Mouse (Mus musculus) myocyte (in vitro differentiated cells): ENCODE results near the gene Cuedc1. TPM values are rescaled to one million over a fixed set of nuclear protein-coding genes. Genes with fewer than 3 reads are reported as not detected.
A peak's percentile ranks its signal among the peaks of the same experiment; 100 is the strongest.

Experiments used
- H3K27me3 ChIP-seq: one replicate; pipeline ENCODE4 v1.6.1; 2011; ENCODE audit not compliant: control insufficient read depth, insufficient read depth, insufficient read length
- H3K36me3 ChIP-seq: one replicate; pipeline ENCODE4 v1.6.1; 2011; ENCODE audit not compliant: control insufficient read depth, insufficient read depth
- H3K4me2 ChIP-seq: one replicate; pipeline ENCODE4 v1.6.1; 2011; ENCODE audit warnings: low read depth, control low read depth
- H3K4me3 ChIP-seq: one replicate; pipeline ENCODE4 v1.5.1; 2011; ENCODE audit warnings: mild to moderate bottlenecking, control low read depth, moderate library complexity
- H3K79me2 ChIP-seq: one replicate; pipeline ENCODE4 v1.6.1; 2011; ENCODE audit not compliant: control insufficient read depth, insufficient read depth
- H3ac ChIP-seq: one replicate; pipeline ENCODE4 v1.6.1; 2011; ENCODE audit not compliant: control insufficient read depth, insufficient read length
- CEBPB ChIP-seq: IDR thresholded peaks from 2 replicates; pipeline ENCODE4 v1.6.1; 2011; ENCODE audit warnings: mild to moderate bottlenecking, moderate library complexity; ENCODE audit not compliant: poor library complexity, insufficient read depth, severe bottlenecking
- E2F4 ChIP-seq: IDR thresholded peaks from one replicate; pipeline ENCODE4 v1.6.1; 2011; ENCODE audit warnings: mild to moderate bottlenecking, control low read depth, moderate library complexity; ENCODE audit not compliant: insufficient read depth
- MAX ChIP-seq: IDR thresholded peaks from one replicate; pipeline ENCODE4 v1.6.1; 2011; ENCODE audit warnings: low read depth, mild to moderate bottlenecking, control low read depth
- MYOD1 ChIP-seq, 3 experiments: IDR thresholded peaks; one replicate each; pipeline ENCODE4 v1.6.1; 2011; ENCODE audit warnings: control low read depth in 2 of 3, low read depth in 2 of 3, mild to moderate bottlenecking in 2 of 3, moderate library complexity in 1 of 3; ENCODE audit not compliant: insufficient read length in 2 of 3, control insufficient read depth in 1 of 3
- MYOG ChIP-seq, 3 experiments: IDR thresholded peaks; one replicate each; pipeline ENCODE4 v1.6.1; 2011; ENCODE audit warnings: control low read depth in 2 of 3, low read depth in 2 of 3, mild to moderate bottlenecking in 2 of 3; ENCODE audit not compliant: insufficient read length in 2 of 3, control insufficient read depth in 1 of 3, insufficient read depth in 1 of 3
- POLR2A ChIP-seq: IDR thresholded peaks from one replicate; pipeline ENCODE4 v1.6.1; 2011; ENCODE audit warnings: low read depth, mild to moderate bottlenecking, control low read depth, moderate library complexity; ENCODE audit not compliant: insufficient read length
- POLR2AphosphoS2 ChIP-seq: IDR thresholded peaks from one replicate; pipeline ENCODE4 v1.6.1; 2011; ENCODE audit warnings: low read depth, control low read depth; ENCODE audit not compliant: insufficient read length
- REST ChIP-seq: IDR thresholded peaks from one replicate; pipeline ENCODE4 v1.6.1; 2011; ENCODE audit warnings: mild to moderate bottlenecking, control low read depth, moderate library complexity; ENCODE audit not compliant: insufficient read depth, insufficient read length
- SRF ChIP-seq: IDR thresholded peaks from one replicate; pipeline ENCODE4 v1.6.1; 2011; ENCODE audit warnings: low read depth; ENCODE audit not compliant: control insufficient read depth, insufficient read length
- TCF12 ChIP-seq: IDR thresholded peaks from one replicate; pipeline ENCODE4 v1.6.1; 2011; ENCODE audit warnings: mild to moderate bottlenecking, control low read depth; ENCODE audit not compliant: poor library complexity, insufficient read depth, severe bottlenecking
- TCF3 ChIP-seq: IDR thresholded peaks from one replicate; pipeline ENCODE4 v1.6.1; 2011; ENCODE audit warnings: low read depth, control low read depth; ENCODE audit not compliant: insufficient read length
- USF1 ChIP-seq: IDR thresholded peaks from one replicate; pipeline ENCODE4 v1.6.1; 2011; ENCODE audit warnings: low read depth, mild to moderate bottlenecking, control low read depth, moderate library complexity
- polyA plus RNA-seq: library from polyadenylated mRNA; unstranded; fragments of >200 nt; fragmentation: generic; extraction: Trizol; gene quantifications from one replicate; pipeline ENCODE4 v1.2.1, GENCODE M21; 2012; ENCODE audit warnings: missing spikeins

The Cuedc1 gene
- polyA plus RNA-seq, 1 experiment: 40.8 TPM

DNA sequence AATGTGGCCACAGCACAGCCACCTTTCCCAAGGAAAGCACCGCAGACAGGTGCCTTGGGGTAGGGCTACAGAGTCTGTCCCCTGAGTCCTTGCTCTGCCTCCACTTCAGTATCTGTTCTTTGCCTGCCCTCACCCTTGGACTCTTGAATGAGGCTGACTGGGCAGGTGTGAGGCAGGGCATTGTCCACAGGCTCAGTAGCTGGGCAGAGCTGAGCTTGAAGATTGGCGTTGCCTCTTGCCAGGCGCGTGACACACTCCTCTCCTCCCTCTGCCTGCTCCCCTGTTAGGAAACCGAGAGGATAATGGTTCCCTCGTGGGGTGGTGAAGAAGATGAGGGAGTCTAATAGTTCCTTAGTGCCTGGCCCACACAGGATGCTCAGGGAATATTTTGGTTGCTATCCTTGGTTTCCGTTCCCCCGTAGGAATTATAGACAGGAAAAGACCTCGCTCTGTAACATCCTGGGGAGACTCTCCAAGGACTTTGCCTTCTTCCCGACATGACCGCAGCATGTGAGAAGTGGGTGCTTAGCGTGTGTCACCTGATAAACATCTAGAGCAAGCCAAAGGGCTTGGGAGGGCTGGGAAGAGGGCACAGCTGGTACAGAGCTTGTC, 40.1 kb downstream of the Cuedc1 start:
- no peaks in the 10 kb centered on the region for H3K36me3 ChIP-seq
- no peak overlapping the region for H3K4me3 ChIP-seq
- peaks cover 8% of the 10 kb centered on the region for H3K79me2 ChIP-seq
- H3K4me2 ChIP-seq: no peak overlapping the region
- no peak for TF ChIP-seq USF1
- TF ChIP-seq MAX: no peak
- no peak for TF ChIP-seq MYOG (IDR thresholded peaks at IDR 0.05; ENCODE audit: control insufficient read depth in 1 of 3, insufficient read depth in 1 of 3, insufficient read length in 2 of 3, low read depth in 2 of 3)
- TF ChIP-seq TCF3: no peak
- no peak for TF ChIP-seq CEBPB
- no peak for TF ChIP-seq E2F4
- TF ChIP-seq POLR2AphosphoS2: no peak
- no peak for TF ChIP-seq MYOD1 (IDR thresholded peaks at IDR 0.05; ENCODE audit: control insufficient read depth in 1 of 3, insufficient read length in 2 of 3, low read depth in 2 of 3)
- TF ChIP-seq TCF12: no peak
- TF ChIP-seq POLR2A: no peak
- no peak for TF ChIP-seq SRF
- TF ChIP-seq REST: no peak
- no peaks in the 10 kb centered on the region for H3K27me3 ChIP-seq
- H3ac ChIP-seq: no peak overlapping the region

DNA sequence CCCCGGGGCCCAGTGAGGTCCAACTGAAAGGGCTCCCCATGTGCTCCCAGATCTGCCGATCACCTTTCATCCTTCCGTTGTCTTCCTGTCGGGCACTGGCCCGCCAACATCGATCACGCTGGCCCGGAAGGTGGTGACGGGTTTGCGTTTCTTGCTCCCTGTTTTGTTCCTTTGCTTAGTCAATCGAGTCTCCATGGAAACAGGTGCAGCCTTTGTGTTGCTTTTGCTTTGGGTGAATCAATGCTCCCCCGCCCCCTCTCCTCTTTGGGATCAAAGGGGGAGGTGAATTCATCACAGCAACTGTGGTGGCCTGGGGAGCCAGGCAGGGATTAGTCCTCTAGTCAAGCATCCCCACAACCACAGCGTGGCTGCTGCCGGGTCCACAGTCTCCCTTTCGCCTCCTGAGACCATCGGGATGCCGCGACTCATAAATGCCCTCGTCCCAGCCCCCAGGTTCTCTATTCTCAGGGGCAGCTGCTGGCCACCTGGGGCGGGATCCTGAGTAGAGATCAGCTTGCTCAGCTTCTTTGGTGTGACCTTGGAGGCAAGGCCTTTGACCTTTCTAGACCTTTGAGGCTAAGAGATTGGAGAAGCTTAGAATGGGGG, 41.5 kb downstream of the Cuedc1 start:
- Histone ChIP-seq H3K27me3 (no peaks in the 10 kb centered on the region), H3K79me2 (peaks cover 8% of the 10 kb centered on the region), H3ac (no peak overlapping the region), H3K4me3 (no peak overlapping the region), H3K36me3 (no peaks in the 10 kb centered on the region), H3K4me2 (no peak overlapping the region)
- TF ChIP-seq REST (no peak), MYOD1 (IDR thresholded peaks at IDR 0.05; ENCODE audit: control insufficient read depth in 1 of 3, insufficient read length in 2 of 3, low read depth in 2 of 3) (peak in 1 of 3 experiments; percentile 27)

DNA sequence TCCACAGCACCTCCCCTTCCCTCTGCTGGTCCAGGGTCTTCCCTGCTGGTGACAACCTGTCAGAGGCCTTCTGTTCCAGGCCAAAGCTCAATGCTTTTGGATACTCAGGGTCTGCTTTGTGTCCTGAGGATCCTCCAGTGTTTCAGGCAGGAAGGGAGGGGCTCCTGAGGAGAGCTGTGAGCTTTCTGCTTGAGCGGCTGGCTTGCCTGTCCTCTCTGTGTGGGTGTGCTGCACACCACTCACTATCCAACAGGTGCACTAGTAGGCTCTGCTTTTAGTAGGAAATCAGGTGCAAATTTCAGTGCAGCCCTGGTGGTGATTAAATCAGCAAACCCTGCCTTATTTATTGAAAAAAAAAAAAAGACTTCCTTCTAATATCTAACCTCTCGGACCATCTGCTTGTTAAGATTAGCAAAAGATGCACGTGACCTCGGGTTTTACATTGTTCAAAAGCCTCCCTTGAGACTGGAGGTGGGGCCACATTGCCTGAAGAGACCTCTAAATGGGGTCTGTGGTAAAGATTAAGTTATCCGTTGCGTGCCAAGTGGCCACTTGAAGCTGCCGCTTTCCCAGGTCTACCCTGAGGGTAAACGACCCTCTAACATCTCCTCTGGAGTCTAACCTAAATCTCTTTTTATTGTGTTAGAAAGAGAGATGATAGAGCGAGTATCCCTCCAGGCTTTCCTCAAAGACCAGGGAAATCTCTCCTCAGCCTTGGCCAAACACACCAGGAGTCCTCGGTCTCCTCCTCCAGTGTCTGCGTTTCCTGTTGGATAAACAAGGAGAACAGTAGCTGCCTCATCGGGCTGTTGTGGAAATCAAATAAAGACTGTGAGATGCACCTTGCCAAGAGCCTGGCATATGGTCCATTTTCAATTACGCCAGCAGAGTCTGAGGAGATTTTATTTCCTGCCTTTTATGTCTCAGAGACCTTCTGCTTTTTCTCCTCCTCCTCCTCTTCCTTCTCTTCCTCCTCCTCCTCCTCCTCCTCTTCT, 42.5 kb downstream of the Cuedc1 start:
- Histone ChIP-seq H3K27me3 (no peaks in the 10 kb centered on the region), H3K36me3 (no peaks in the 10 kb centered on the region), H3K4me3 (no peak overlapping the region), H3K79me2 (peaks cover 8% of the 10 kb centered on the region), H3K4me2 (no peak overlapping the region), H3ac (no peak overlapping the region)
- TF ChIP-seq MYOG (IDR thresholded peaks at IDR 0.05; ENCODE audit: control insufficient read depth in 1 of 3, insufficient read depth in 1 of 3, insufficient read length in 2 of 3, low read depth in 2 of 3): no peak
- peak in 1 of 3 experiments; percentile 58 for TF ChIP-seq MYOD1 (IDR thresholded peaks at IDR 0.05; ENCODE audit: control insufficient read depth in 1 of 3, insufficient read length in 2 of 3, low read depth in 2 of 3)

DNA sequence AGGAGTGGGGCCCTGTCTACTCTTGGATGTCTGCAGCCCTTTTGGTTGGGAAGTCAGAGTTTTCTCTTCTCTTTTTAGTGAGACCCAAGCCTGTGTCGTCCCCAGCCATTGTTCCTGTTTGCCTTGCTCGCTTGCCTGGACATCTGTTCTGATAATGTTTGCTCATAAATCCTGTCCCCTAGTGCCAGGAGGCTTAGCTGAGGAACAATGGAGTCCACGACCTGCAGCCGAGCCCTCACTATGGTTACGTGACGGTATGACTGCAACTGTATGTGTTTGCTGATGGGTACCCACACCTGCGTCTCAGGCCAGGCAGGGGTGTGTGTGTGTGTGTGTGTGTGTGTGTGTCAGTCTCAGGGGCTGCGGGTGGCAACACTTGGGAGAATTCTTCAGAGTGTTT, 44.5 kb downstream of the Cuedc1 start:
- H3K27me3 ChIP-seq: no peaks in the 10 kb centered on the region
- H3K36me3 ChIP-seq: no peaks in the 10 kb centered on the region
- peaks cover 8% of the 10 kb centered on the region for H3K79me2 ChIP-seq
- H3K4me2 ChIP-seq: no peak overlapping the region
- TF ChIP-seq MYOG (IDR thresholded peaks at IDR 0.05; ENCODE audit: control insufficient read depth in 1 of 3, insufficient read depth in 1 of 3, insufficient read length in 2 of 3, low read depth in 2 of 3): no peak
- TF ChIP-seq MAX: no peak
- no peak for TF ChIP-seq TCF12
- no peak for TF ChIP-seq USF1
- no peak for TF ChIP-seq POLR2AphosphoS2
- no peak for TF ChIP-seq SRF
- TF ChIP-seq E2F4: no peak
- no peak for TF ChIP-seq TCF3
- no peak for TF ChIP-seq POLR2A
- TF ChIP-seq MYOD1 (IDR thresholded peaks at IDR 0.05; ENCODE audit: control insufficient read depth in 1 of 3, insufficient read length in 2 of 3, low read depth in 2 of 3): no peak
- TF ChIP-seq REST: no peak
- TF ChIP-seq CEBPB: no peak
- no peak overlapping the region for H3K4me3 ChIP-seq
- H3ac ChIP-seq: no peak overlapping the region

DNA sequence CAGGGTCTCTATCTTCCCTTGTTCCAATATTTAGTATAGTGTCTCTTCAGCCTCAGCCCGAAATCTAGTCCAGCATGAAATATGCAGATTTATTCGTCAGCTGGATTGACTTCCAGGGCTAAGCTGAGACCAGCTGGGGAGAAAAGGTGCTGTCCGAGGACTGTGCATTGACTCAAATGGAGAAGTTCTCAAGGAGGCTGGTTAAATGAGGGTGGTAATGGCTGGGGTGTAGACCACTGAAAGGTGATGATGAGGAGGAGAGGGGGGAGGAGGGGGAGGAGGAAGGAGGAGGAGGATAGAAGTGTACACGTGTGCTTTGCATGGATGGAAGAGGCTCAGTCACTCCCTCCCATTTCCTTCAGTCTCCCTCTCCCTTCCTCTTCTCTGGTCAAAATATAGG, 46.2 kb downstream of the Cuedc1 start:
- no peaks in the 10 kb centered on the region for H3K27me3 ChIP-seq
- no peak overlapping the region for H3K4me3 ChIP-seq
- no peaks in the 10 kb centered on the region for H3K36me3 ChIP-seq
- peaks cover 8% of the 10 kb centered on the region for H3K79me2 ChIP-seq
- TF ChIP-seq POLR2AphosphoS2 (no peak), MYOG (IDR thresholded peaks at IDR 0.05; ENCODE audit: control insufficient read depth in 1 of 3, insufficient read depth in 1 of 3, insufficient read length in 2 of 3, low read depth in 2 of 3) (no peak), REST (no peak)
- no peak overlapping the region for H3ac ChIP-seq
- no peak overlapping the region for H3K4me2 ChIP-seq
